Mouse (Mus musculus) kidney, adult 2 months (tissue): Measurements from ENCODE around the gene Olfr1047.

Experiments used
- CTCF ChIP-seq: fragments of 200-500 bp; conservative IDR thresholded peaks from 2 replicates; pipeline ENCODE4 v1.5.1; 2011; ENCODE audit warnings: low read depth, mild to moderate bottlenecking, control low read depth, low read length, moderate library complexity, mixed read lengths; ENCODE audit not compliant: insufficient read depth, insufficient read length
- POLR2A ChIP-seq: fragments of 200-500 bp; IDR thresholded peaks from one replicate; pipeline ENCODE4 v1.6.1; 2011; ENCODE audit warnings: low read depth, low read length, control low read depth

DNA sequence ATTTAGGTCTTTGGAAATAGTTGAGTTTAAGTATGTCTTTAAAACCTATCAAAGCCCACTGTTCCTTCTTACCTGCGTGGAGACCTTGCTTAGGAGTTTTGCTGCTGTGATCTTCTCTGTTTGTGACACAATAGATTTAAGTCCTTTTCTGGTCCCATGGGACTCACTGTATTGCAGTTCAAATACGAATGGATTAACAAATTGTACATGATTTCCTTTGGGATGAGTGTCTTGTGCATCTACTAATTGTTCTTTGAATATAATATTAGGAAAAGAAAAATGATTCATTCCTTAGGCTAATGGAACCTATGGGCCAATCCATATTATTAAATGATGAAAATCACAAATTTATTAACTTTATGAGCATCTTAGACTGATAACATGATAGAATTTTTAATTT is 12.0 kb downstream of the Olfr1047 start, which contains the start of gene Olfr1046:
- no peak for TF ChIP-seq CTCF
- TF ChIP-seq POLR2A = no peak
